Mouse (Mus musculus) adrenal gland, postnatal 25 days (tissue): ENCODE data around the gene Tmem192. TPM values are rescaled to one million over a fixed set of nuclear protein-coding genes. Genes with fewer than 3 reads are reported as not detected.

Experiments used
- DNase-seq: peaks from one replicate; pipeline ENCODE4 v3.0.0; 2021; ENCODE audit warnings: mixed read lengths
- long read RNA-seq: library from polyadenylated mRNA; stranded (forward); transcript quantifications from one replicate; pipeline ENCODE4 v2.0.0, GENCODE M21; 2021
- total RNA-seq: library from RNA; stranded (reverse); gene quantifications from 2 replicates; pipeline ENCODE4 v1.2.3, GENCODE M21; 2021

The Tmem192 gene
- total RNA-seq: 78.8 and 82.5 TPM in 2 replicates
- long read RNA-seq, transcript Tmem192-201 (6 exons, 1,122 nt): major isoform, 37 of 45 reads
- long read RNA-seq, partial matches to known transcripts: 2 of 45 reads
- long read RNA-seq, other reads (novel, unspliced or antisense): 4 of 45 reads

- DNase-seq: peak; percentile 97
These were observed at the start of gene Tmem192 for GRCm38 (mm10) chr8:64946820-64947697. TSS of gene Tmem192 (plus strand) at chr8:64947185.

GRCm38 (mm10) chr8:64898710-64899109, 48.3 kb upstream of the Tmem192 start:
- DNase-seq: no peak

GRCm38 (mm10) chr8:64900645-64901044, 46.3 kb upstream of the Tmem192 start:
- no peak for DNase-seq

GRCm38 (mm10) chr8:64901527-64902156, 45.3 kb upstream of the Tmem192 start:
- DNase-seq: no peak

GRCm38 (mm10) chr8:64902191-64902590, 44.8 kb upstream of the Tmem192 start:
- no peak for DNase-seq

GRCm38 (mm10) chr8:64903778-64904177, 43.2 kb upstream of the Tmem192 start:
- no peak for DNase-seq

- DNase-seq: no peak
These were observed 37.0 kb upstream of the Tmem192 start for GRCm38 (mm10) chr8:64910026-64910425.

- no peak for DNase-seq
These were observed 30.2 kb upstream of the Tmem192 start for GRCm38 (mm10) chr8:64916793-64917192.

- DNase-seq: no peak
These were observed 23.7 kb upstream of the Tmem192 start for GRCm38 (mm10) chr8:64923329-64923728.

DNA sequence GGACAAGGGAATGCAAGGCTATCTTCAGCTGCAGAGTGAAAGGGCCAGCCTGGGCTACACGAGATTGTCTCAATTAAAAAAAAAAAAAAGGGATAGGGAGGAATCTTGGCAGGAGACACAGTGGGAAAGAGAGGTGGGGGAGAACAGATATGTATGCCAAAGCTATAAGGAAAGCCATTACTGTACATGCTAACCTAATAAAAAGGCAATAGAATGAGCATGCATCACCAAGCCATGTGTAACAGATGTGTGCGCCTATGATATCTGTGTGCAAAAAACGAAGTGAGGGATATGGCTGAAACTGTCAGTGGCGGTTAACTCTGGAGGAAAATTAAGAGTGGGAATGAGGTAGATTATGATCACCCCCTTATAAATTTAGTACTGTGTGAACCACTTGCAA, 21.2 kb upstream of the Tmem192 start:
- no peak for DNase-seq

GRCm38 (mm10) chr8:64926355-64926754, 20.6 kb upstream of the Tmem192 start:
- DNase-seq: no peak

- no peak for DNase-seq
These were observed 18.0 kb upstream of the Tmem192 start for GRCm38 (mm10) chr8:64928938-64929337.

DNA sequence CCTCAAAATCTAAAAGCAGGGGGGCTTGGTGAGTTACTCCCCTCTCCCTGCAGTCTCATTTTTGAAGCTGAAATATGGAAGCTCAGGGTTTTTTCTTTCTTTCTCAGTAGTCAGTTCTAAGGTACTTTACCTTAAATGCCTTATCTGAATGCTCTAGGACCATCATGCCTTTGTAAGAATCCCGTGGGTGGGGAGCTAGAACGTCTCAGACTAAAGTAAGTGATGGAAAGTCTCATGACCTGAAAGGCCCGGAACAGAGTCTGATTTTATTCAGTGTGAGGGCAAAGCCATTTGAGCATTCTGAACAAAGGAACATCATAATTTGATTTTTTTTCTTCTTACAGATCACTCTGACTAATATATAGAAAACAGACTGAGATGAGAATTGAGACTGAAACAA, 12.0 kb upstream of the Tmem192 start:
- DNase-seq: no peak

DNA sequence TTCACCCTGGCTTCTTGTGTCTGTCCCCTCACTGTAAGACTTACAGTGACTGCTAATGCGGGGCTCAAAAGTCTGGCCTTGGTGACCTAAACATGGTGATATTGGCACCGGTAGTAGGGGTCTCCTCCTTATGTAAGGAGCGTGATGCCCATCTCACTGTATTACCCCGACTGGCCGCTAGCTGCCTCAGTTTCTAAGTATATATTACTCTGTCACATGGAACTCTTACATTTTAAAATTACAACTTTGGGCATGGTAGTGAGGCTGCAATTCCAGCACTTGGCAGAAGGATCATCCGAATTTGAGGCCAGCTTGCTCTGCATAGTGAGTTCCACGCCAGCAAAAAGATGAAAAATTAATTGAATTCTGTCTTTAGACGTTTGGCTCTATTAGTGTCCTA, 6.0 kb upstream of the Tmem192 start:
- no peak for DNase-seq

GRCm38 (mm10) chr8:64941495-64941894, 5.5 kb upstream of the Tmem192 start:
- DNase-seq: peak; percentile 83

DNA sequence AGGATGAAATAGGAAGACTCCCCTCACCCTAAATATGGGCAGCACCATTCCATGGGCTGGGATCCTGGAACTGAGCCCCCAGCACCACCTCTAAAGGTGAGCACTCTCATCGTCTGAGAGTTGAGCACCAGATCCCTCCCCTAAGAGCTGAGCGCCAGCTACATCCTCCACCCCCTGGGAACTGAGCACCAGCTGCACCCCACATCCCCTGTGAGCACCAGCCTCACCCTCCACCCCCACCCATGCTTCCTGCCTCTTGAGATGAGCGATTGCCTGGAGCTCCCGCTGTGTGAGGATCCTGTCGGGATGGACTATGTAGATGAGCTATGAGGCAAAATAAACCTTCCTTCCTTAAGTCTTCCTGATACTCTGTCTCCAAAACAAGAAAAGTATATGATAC, 4.0 kb upstream of the Tmem192 start:
- no peak for DNase-seq

DNA sequence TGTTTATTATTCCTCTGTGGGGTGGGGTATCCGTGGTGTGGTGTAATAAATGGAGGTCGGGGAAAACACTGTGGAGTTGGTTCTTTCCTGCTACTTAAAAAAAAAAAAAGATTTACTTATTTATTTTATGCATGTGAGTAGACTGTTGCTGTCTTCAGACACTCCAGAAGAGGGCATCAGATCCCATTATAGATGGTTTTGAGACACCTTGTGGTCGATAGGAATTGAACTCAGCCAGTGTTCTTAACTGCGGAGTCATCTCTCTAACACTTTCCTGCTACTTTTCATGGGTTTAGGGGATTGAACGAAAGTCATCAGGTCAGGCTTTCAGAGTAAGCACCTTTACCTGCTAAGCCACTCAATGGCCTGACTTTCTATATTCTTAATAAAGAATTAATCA, 2.2 kb upstream of the Tmem192 start:
- no peak for DNase-seq

GRCm38 (mm10) chr8:64945606-64946005, 1.4 kb upstream of the Tmem192 start:
- DNase-seq: peak; percentile 16

DNA sequence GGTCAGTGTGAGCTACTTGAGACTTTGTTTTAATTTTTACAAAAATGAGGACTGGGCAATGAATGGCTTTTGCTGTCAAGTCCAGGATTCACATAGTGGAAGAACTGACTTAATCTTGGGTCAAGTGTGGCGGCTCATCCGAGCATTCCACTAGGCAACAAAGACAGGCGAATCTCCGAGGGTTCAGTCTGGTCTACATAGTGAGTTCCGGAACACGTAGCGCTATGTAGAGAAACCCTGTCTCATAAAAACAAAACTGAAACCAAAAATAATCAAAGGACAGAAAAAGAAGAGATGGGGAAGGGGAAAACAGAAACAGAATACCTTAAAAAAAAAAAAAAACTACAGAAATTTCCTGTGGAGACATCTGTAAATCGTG, 555 bp upstream of the Tmem192 start:
- DNase-seq: no peak

DNA sequence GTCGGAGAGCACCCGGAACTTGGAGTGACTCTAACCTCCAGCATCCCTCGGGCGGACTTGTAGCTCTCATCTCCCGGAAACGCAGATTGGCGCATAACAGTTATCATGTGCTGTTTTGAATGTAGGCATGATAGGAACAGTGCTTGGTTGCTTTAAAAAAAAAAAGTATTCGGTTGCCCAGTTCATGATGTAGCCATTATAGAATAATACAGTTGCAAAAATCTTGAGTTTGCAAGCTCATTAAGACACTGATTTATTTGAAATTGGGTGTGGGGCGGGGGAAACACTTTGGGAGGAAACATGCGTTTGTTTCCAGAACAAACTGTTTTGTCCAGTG, 681 bp downstream of the Tmem192 start:
- no peak for DNase-seq

DNA sequence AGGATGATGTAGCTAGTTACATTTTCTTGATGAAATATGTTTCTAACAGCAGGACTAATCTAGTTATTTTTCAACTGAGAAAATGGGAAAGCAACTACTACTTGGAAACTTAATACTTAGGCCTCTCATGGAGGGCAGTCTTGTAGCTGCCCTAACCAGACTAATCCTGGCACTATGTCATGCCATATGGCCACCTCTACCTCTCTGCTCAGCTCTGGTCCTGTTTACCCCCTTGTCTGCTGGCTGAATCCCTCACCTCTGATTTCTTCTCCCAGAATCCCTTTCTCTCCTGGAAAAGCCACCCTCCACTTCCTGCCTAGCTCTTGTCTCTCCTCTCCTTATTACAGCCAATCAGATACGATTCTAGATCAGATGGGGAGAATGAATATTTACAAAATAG, 1.4 kb downstream of the Tmem192 start:
- no peak for DNase-seq

- no peak for DNase-seq
These were observed 5.1 kb downstream of the Tmem192 start for GRCm38 (mm10) chr8:64952101-64952500.

DNA sequence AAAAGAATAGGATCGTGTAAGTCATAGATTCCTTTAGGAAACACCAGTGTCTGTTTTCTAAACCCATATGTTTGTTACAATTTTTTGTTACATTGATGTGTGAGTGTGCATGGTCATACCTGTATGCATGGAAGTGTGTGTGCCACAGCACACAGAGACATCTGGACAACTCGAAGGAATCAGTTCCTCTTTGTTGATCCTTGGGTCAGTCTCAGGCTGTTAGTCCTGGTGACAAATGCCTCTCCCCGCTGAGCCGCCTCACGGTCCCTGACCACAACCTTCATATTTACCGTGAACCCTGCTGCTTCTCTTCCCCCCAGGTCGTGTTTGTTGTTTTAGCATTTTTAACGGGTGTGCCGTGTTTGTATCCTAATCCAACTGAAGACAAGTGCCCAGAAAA, 12.0 kb downstream of the Tmem192 start:
- DNase-seq: no peak

DNA sequence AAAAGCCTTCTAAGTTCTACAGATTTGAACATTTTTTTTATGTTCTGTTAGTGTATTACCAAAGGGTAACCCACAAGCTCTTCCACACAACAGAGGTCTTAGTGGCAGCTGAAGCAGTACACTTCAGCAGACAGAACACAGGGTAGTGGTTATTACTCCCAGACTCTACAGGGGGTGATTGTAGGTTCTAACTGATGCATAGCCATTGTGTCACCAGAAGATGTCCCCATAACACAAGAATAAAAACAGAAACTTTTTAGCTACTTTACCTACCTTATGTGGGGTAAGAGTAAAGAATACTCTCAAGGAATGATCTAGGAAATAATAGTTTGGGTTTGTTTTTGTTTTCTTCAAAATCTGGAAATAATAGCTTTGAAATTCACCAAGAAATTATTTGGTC, 15.9 kb downstream of the Tmem192 start:
- DNase-seq: no peak
